Mouse (Mus musculus) CD4-positive, CD25-positive, alpha-beta regulatory T cell, adult 4 months (primary cell): Measurements from ENCODE around the gene Pbxip1. TPM values are rescaled to one million over a fixed set of nuclear protein-coding genes. Genes with fewer than 3 reads are reported as not detected.

Experiments
- ATAC-seq: one replicate; pipeline ENCODE4 v1.8.0; 2017
- polyA plus RNA-seq, 2 experiments: library from polyadenylated mRNA; unstranded; fragments of 100-300 nt; shearing (Covaris generic); gene quantifications; one replicate each; pipeline ENCODE4 v1.2.1; 2017

Gene Pbxip1
- polyA plus RNA-seq, result 10 to 100 TPM; 41.4 to 52.4 TPM

- ATAC-seq, result peak; percentile 87
These were observed at the start of gene Pbxip1 for GRCm38 (mm10) chr3:89436176-89437113. Gene Pbxip1 (plus strand): TSS chr3:89436706.

GRCm38 (mm10) chr3:89387632-89388031 is 48.9 kb upstream of the Pbxip1 start:
- ATAC-seq, result no peak

GRCm38 (mm10) chr3:89388134-89388881 is 48.2 kb upstream of the Pbxip1 start:
- ATAC-seq, result no peak

GRCm38 (mm10) chr3:89388901-89389740 is 47.4 kb upstream of the Pbxip1 start:
- peak; percentile 56 for ATAC-seq

- ATAC-seq, result no peak
These were observed 46.4 kb upstream of the Pbxip1 start for GRCm38 (mm10) chr3:89390111-89390515.

GRCm38 (mm10) chr3:89390699-89391662 is 45.5 kb upstream of the Pbxip1 start:
- ATAC-seq, result no peak

- no peak for ATAC-seq
These were observed 44.6 kb upstream of the Pbxip1 start for GRCm38 (mm10) chr3:89391663-89392511.

GRCm38 (mm10) chr3:89392871-89393311 is 43.6 kb upstream of the Pbxip1 start:
- no peak for ATAC-seq

- peak; percentile 78 for ATAC-seq
These were observed 42.9 kb upstream of the Pbxip1 start for GRCm38 (mm10) chr3:89393605-89394004.

- ATAC-seq, result peak; percentile 13
These were observed 42.3 kb upstream of the Pbxip1 start, which contains the start of gene Zbtb7b for GRCm38 (mm10) chr3:89394006-89394893. Gene Zbtb7b (minus strand): TSS chr3:89394776.

- no peak for ATAC-seq
These were observed 41.6 kb upstream of the Pbxip1 start for GRCm38 (mm10) chr3:89394894-89395256.

GRCm38 (mm10) chr3:89395419-89395805 is 41.1 kb upstream of the Pbxip1 start:
- no peak for ATAC-seq

GRCm38 (mm10) chr3:89395806-89396653 is 40.5 kb upstream of the Pbxip1 start:
- no peak for ATAC-seq

- ATAC-seq, result no peak
These were observed 39.9 kb upstream of the Pbxip1 start for GRCm38 (mm10) chr3:89396654-89397005.

GRCm38 (mm10) chr3:89401329-89401728 is 35.2 kb upstream of the Pbxip1 start:
- ATAC-seq, result no peak

- ATAC-seq, result no peak
These were observed 33.8 kb upstream of the Pbxip1 start, which contains the start of gene Lenep for GRCm38 (mm10) chr3:89402693-89403092. Gene Lenep (minus strand): TSS chr3:89402793.

- no peak for ATAC-seq
These were observed 29.6 kb upstream of the Pbxip1 start for GRCm38 (mm10) chr3:89406887-89407286.

GRCm38 (mm10) chr3:89408448-89408847 is 28.1 kb upstream of the Pbxip1 start:
- no peak for ATAC-seq
